In genomic region chr10:52106164-52106757, GRCm38 (mm10) we compare ENCODE assay signal across 10 mouse cellular contexts.
DNase-seq lines count a peak whose midpoint lies in the region; ATAC-seq and TF ChIP-seq lines count a peak whose summit lies in the region.
"Had no signal": no experiment of that assay in that cellular context is flagged by ENCODE, and none has a peak within 500 bp of the region (broad histone marks: within the 10 kb centered on the region; RNA-seq: fewer than 3 reads in every experiment).

No protein-coding gene starts in this region.

- 43% methylated on average over 4 of the region's 4 CpGs for WGBS in intestine, embryonic 14.5 days

- TF ChIP-seq CTCF in cortical plate, adult 2 months (IDR thresholded peaks at IDR 0.05; ENCODE audit: extremely low read depth, insufficient read depth, low read length), result peak; percentile 68

- H3K4me3 ChIP-seq in cortical plate, adult 2 months (ENCODE audit: insufficient read depth, low read length), result no peak overlapping the region
- H3K4me3 ChIP-seq in intestine, embryonic 14.5 days (ENCODE audit: low read depth, low read length), result no peak overlapping the region
- H3K4me3 ChIP-seq: embryonic facial prominence, embryonic 15.5 days; liver, embryonic 15.5 days had no signal

- H3K9ac ChIP-seq in intestine, embryonic 14.5 days (ENCODE audit: low read length), result no peak overlapping the region
- H3K9ac ChIP-seq: embryonic facial prominence, embryonic 15.5 days; liver, embryonic 15.5 days had no signal

- no peak overlapping the region for H3K27ac ChIP-seq in cortical plate, adult 2 months (ENCODE audit: insufficient read depth, low read length)
- H3K27ac ChIP-seq in intestine, embryonic 14.5 days (ENCODE audit: low read depth), result no peak overlapping the region
- H3K27ac ChIP-seq: embryonic facial prominence, embryonic 15.5 days; liver, embryonic 15.5 days had no signal

- ATAC-seq in intestine, embryonic 14.5 days (replicated peaks; ENCODE audit: low FRiP score, low TSS enrichment, low read depth), result 0 out of 2 replicates have a peak, but pooled peaks have one; percentile 64
- peak; percentile 93 for ATAC-seq in megakaryocyte progenitor cell, adult 5-6 weeks (replicated peaks; ENCODE audit: poor library complexity)

- no peaks in the 10 kb centered on the region for H3K27me3 ChIP-seq in intestine, embryonic 14.5 days (replicated peaks; ENCODE audit: control insufficient read depth, insufficient read depth, low read length)
- H3K27me3 ChIP-seq: embryonic facial prominence, embryonic 15.5 days; liver, embryonic 15.5 days had no signal

- H3K36me3 ChIP-seq in intestine, embryonic 14.5 days (ENCODE audit: control insufficient read depth, insufficient read depth, low read length), result no peaks in the 10 kb centered on the region
- H3K36me3 ChIP-seq: embryonic facial prominence, embryonic 15.5 days; liver, embryonic 15.5 days had no signal

- TF ChIP-seq POLR2A in cortical plate, adult 2 months (IDR thresholded peaks at IDR 0.05; ENCODE audit: extremely low read depth, insufficient read depth, low read length), result no peak

- H3K4me2 ChIP-seq in intestine, embryonic 14.5 days (ENCODE audit: low read length), result no peak overlapping the region
- H3K4me2 ChIP-seq: embryonic facial prominence, embryonic 15.5 days; liver, embryonic 15.5 days had no signal

- H3K9me3 ChIP-seq in intestine, embryonic 14.5 days (ENCODE audit: control insufficient read depth, low read length), result no peaks in the 10 kb centered on the region
- H3K9me3 ChIP-seq: embryonic facial prominence, embryonic 15.5 days; liver, embryonic 15.5 days had no signal

- DNase-seq in layer of hippocampus, adult 11-12 months (ENCODE audit: low spot score), result peak; percentile 31
- no peak for DNase-seq in layer of hippocampus, postnatal 36 days
- DNase-seq in MEL-GATA-1-ER (ENCODE audit: extremely low read depth, low read depth), result peak; percentile 11
- peak; percentile 50 for DNase-seq in intestine, embryonic 14.5 days (ENCODE audit: low spot score)
- DNase-seq in natural killer cell, adult 2 months (ENCODE audit: low spot score in 2 of 2), result no peak
- DNase-seq in urinary bladder, postnatal 14 days (ENCODE audit: low spot score), result no peak

- H3K4me1 ChIP-seq in cortical plate, adult 2 months (ENCODE audit: control insufficient read depth, insufficient read depth, low read length), result no peaks in the 10 kb centered on the region
- H3K4me1 ChIP-seq in intestine, embryonic 14.5 days (replicated peaks; ENCODE audit: control insufficient read depth, insufficient read depth, low read length), result no peaks in the 10 kb centered on the region
- H3K4me1 ChIP-seq: embryonic facial prominence, embryonic 15.5 days; liver, embryonic 15.5 days had no signal

Comparison
In these comparisons a context has a peak if more than half of its experiments do, and no peak if none do; other contexts are left out.
1. DNase-seq: peak in layer of hippocampus, adult 11-12 months (single experiment), MEL-GATA-1-ER (single experiment) and intestine, embryonic 14.5 days (single experiment); none in layer of hippocampus, postnatal 36 days (0 of 2), natural killer cell, adult 2 months (0 of 2) and urinary bladder, postnatal 14 days (single experiment).